Mouse (Mus musculus): Measurements from ENCODE around the gene Trpm7. TPM values are rescaled to one million over a fixed set of nuclear protein-coding genes. Genes with fewer than 3 reads are reported as not detected.

The Trpm7 gene
- polyA plus RNA-seq, 1 experiment from 2014 or later, result 40.1 TPM

Small RNA genes lying within 50 kb of the gene (microRNA-seq; reads per million reads assigned to microRNA genes)
- 1.3 reads per million for gene Mir3473g

Other genes starting within 250 kb of the Trpm7 start
- gene Gabpb1, start 199.9 kb downstream of the Trpm7 start, polyA plus RNA-seq (2015; fragmentation: Nextera tagmentation; extraction: Ambion mirVana), result 28.5 and 32.6 TPM in 2 replicates
- 26.8 and 30.7 TPM in 2 replicates for gene Usp8, start 168.9 kb downstream of the Trpm7 start, polyA plus RNA-seq (2015; fragmentation: Nextera tagmentation; extraction: Ambion mirVana)
- 1.8 and 2.2 TPM in 2 replicates for gene Usp50, start 92.8 kb downstream of the Trpm7 start, polyA plus RNA-seq (2015; fragmentation: Nextera tagmentation; extraction: Ambion mirVana)
- gene Sppl2a, start 57.0 kb upstream of the Trpm7 start, polyA plus RNA-seq (2015; fragmentation: Nextera tagmentation; extraction: Ambion mirVana), result 34.6 and 39.0 TPM in 2 replicates
- gene Ap4e1, start 132.5 kb upstream of the Trpm7 start, polyA plus RNA-seq (2015; fragmentation: Nextera tagmentation; extraction: Ambion mirVana), result 8.2 and 9.0 TPM in 2 replicates
- 42.0 and 44.0 TPM in 2 replicates for gene Blvra, start 194.4 kb upstream of the Trpm7 start, polyA plus RNA-seq (2015; fragmentation: Nextera tagmentation; extraction: Ambion mirVana)